Mouse (Mus musculus): ENCODE results near the gene Armcx4.
"Not testable (repeated sequence)": the region's sequence is repeated elsewhere in the genome, so short reads cannot be mapped to it uniquely, and the experiment has no call there.

Gene Armcx4

GRCm38 (mm10) chrX:134686267-134686666 is at the start of gene Armcx4:
TSS of gene Armcx4 (plus strand) at chrX:134686519.
- peak; percentile 67 to 74 for DNase-seq (ENCODE audit: low spot score in 2 of 2)

GRCm38 (mm10) chrX:134641000-134641760 is 45.1 kb upstream of the Armcx4 start:
- no peak for DNase-seq (ENCODE audit: low spot score in 2 of 2)

- DNase-seq (ENCODE audit: low spot score in 2 of 2): no peak
Observed at GRCm38 (mm10) chrX:134646338-134646737, 40.0 kb upstream of the Armcx4 start.

GRCm38 (mm10) chrX:134647421-134647820 is 38.9 kb upstream of the Armcx4 start:
- no peak for DNase-seq (ENCODE audit: low spot score in 2 of 2)

- DNase-seq (ENCODE audit: low spot score in 2 of 2): peak; percentile 61 to 63
Observed at GRCm38 (mm10) chrX:134648031-134648692, 38.2 kb upstream of the Armcx4 start.

- DNase-seq (ENCODE audit: low spot score in 2 of 2): no peak
Observed at GRCm38 (mm10) chrX:134652061-134652460, 34.3 kb upstream of the Armcx4 start.

- no peak for DNase-seq (ENCODE audit: low spot score in 2 of 2)
Observed at GRCm38 (mm10) chrX:134661586-134661985, 24.7 kb upstream of the Armcx4 start.

GRCm38 (mm10) chrX:134675022-134675421 is 11.3 kb upstream of the Armcx4 start:
- no peak for DNase-seq (ENCODE audit: low spot score in 2 of 2)

- DNase-seq (ENCODE audit: low spot score in 2 of 2): no peak
Observed at GRCm38 (mm10) chrX:134675959-134676358, 10.4 kb upstream of the Armcx4 start.

GRCm38 (mm10) chrX:134684936-134685335 is 1.4 kb upstream of the Armcx4 start:
- DNase-seq (ENCODE audit: low spot score in 2 of 2): no peak

- DNase-seq (ENCODE audit: low spot score in 2 of 2): no peak
Observed at GRCm38 (mm10) chrX:134686739-134687171, 436 bp downstream of the Armcx4 start.

GRCm38 (mm10) chrX:134689676-134690075 is 3.4 kb downstream of the Armcx4 start:
- no peak for DNase-seq (ENCODE audit: low spot score in 2 of 2)

- DNase-seq (ENCODE audit: low spot score in 2 of 2): no peak
Observed at GRCm38 (mm10) chrX:134690871-134691539, 4.7 kb downstream of the Armcx4 start.

GRCm38 (mm10) chrX:134691540-134691935 is 5.2 kb downstream of the Armcx4 start:
- no peak for DNase-seq (ENCODE audit: low spot score in 2 of 2)

GRCm38 (mm10) chrX:134716863-134717262 is 30.5 kb downstream of the Armcx4 start:
- DNase-seq (ENCODE audit: low spot score in 2 of 2): no peak

GRCm38 (mm10) chrX:134717752-134718308 is 31.5 kb downstream of the Armcx4 start, which contains the start of gene Armcx1:
TSS of gene Armcx1 (plus strand) at chrX:134717963.
- peak; percentile 62 to 71 for DNase-seq (ENCODE audit: low spot score in 2 of 2)

- peak; percentile 42 to 55 for DNase-seq (ENCODE audit: low spot score in 2 of 2)
Observed at GRCm38 (mm10) chrX:134718524-134718923, 32.2 kb downstream of the Armcx4 start.

- not testable (repeated sequence) for DNase-seq (ENCODE audit: low spot score in 2 of 2)
Observed at GRCm38 (mm10) chrX:134723762-134724161, 37.4 kb downstream of the Armcx4 start.

GRCm38 (mm10) chrX:134729778-134730177 is 43.5 kb downstream of the Armcx4 start:
- no peak for DNase-seq (ENCODE audit: low spot score in 2 of 2)

GRCm38 (mm10) chrX:134737796-134738195 is 51.5 kb downstream of the Armcx4 start:
- DNase-seq (ENCODE audit: low spot score in 2 of 2): no peak

- DNase-seq (ENCODE audit: low spot score in 2 of 2): no peak
Observed at GRCm38 (mm10) chrX:134739160-134739559, 52.8 kb downstream of the Armcx4 start.

- DNase-seq (ENCODE audit: low spot score in 2 of 2): no peak
Observed at GRCm38 (mm10) chrX:134741862-134742261, 55.5 kb downstream of the Armcx4 start.

Data from right cerebral cortex, postnatal 36 days (tissue).